Comparison of ENCODE assay signal across 10 mouse cellular contexts in the genomic region with DNA sequence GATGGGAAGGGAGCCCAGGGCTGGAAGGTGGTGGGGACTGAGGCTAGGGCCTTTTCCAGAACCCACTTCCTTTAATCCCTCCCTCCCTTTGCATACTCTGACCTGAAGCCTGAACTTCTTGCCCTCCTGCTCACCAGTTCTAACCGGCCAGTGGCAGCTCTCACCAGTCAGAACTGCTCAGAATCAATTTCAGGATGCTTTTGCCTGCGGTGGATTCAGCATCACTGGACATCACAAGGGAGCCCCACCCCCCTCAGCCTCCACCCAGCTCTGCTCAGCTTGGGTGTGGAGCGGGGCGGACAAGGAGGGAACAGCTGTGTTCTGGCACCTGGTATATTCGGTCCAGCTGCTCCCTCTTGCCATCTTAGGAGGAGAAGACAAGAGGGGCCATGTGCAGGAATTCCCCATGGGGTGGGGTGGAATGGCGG. TPM values are rescaled to one million over a fixed set of nuclear protein-coding genes. Genes with fewer than 3 reads are reported as not detected.
DNase-seq lines count a peak whose midpoint lies in the region; ATAC-seq lines count a peak whose summit lies in the region.
"Had no signal": no experiment of that assay in that cellular context is flagged by ENCODE, and none has a peak within 500 bp of the region (broad histone marks: within the 10 kb centered on the region; RNA-seq: fewer than 3 reads in every experiment).

A gene (minus strand): TSS at position 226 of the 428 bp plus-strand sequence.

- peak within 1 kb of the TSS; percentile 29 for H3K4me3 ChIP-seq in hindbrain, embryonic 10.5 days
- H3K4me3 ChIP-seq in hindbrain, embryonic 16.5 days (ENCODE audit: low read length), result no peak within 1 kb of the TSS
- no peak within 1 kb of the TSS for H3K4me3 ChIP-seq in embryonic facial prominence, embryonic 14.5 days (ENCODE audit: low read depth, low read length)
- H3K4me3 ChIP-seq in kidney, embryonic 15.5 days (replicated peaks), result no peak within 1 kb of the TSS
- H3K4me3 ChIP-seq in neural tube, embryonic 11.5 days (ENCODE audit: low read depth, low read length), result no peak within 1 kb of the TSS

- no peaks in the 10 kb centered on the region for H3K9me3 ChIP-seq in hindbrain, embryonic 10.5 days
- no peaks in the 10 kb centered on the region for H3K9me3 ChIP-seq in hindbrain, embryonic 16.5 days (ENCODE audit: control insufficient read depth, low read length)
- no peaks in the 10 kb centered on the region for H3K9me3 ChIP-seq in embryonic facial prominence, embryonic 14.5 days (ENCODE audit: control insufficient read depth, low read length)
- no peaks in the 10 kb centered on the region for H3K9me3 ChIP-seq in kidney, embryonic 15.5 days (replicated peaks)
- no peaks in the 10 kb centered on the region for H3K9me3 ChIP-seq in neural tube, embryonic 11.5 days (ENCODE audit: control insufficient read depth, low read length)

- ATAC-seq in hindbrain, embryonic 16.5 days, result no peak
- peak; percentile 66 for ATAC-seq in embryonic facial prominence, embryonic 14.5 days (ENCODE audit: low read depth)
- peak; percentile 24; the same call in 1 of the 2 replicates for ATAC-seq in kidney, embryonic 15.5 days (replicated peaks; ENCODE audit: low FRiP score)
- 0 out of 2 replicates have a peak, but pooled peaks have one; percentile 38 for ATAC-seq in neural tube, embryonic 11.5 days (ENCODE audit: insufficient read depth, low FRiP score, low TSS enrichment)
- ATAC-seq: activated CD4-positive, CD25-positive, alpha-beta regulatory T cell, adult 4 months had no signal

- H3K27ac ChIP-seq in hindbrain, embryonic 10.5 days, result peak within 1 kb of the TSS; percentile 85
- H3K27ac ChIP-seq in hindbrain, embryonic 16.5 days (ENCODE audit: low read depth, low read length), result no peak within 1 kb of the TSS
- no peak within 1 kb of the TSS; the same call in 1 of the 2 replicates for H3K27ac ChIP-seq in embryonic facial prominence, embryonic 14.5 days (replicated peaks; ENCODE audit: low read depth, low read length)
- peak within 1 kb of the TSS; percentile 70 for H3K27ac ChIP-seq in kidney, embryonic 15.5 days
- no peak within 1 kb of the TSS for H3K27ac ChIP-seq in neural tube, embryonic 11.5 days (ENCODE audit: low read depth, low read length)

- no peak within 1 kb of the TSS for H3K4me2 ChIP-seq in hindbrain, embryonic 16.5 days (ENCODE audit: low read length)
- 0 out of 2 replicates have a peak within 1 kb of the TSS, but pooled peaks have one; percentile 12 for H3K4me2 ChIP-seq in embryonic facial prominence, embryonic 14.5 days (ENCODE audit: low read depth, low read length)
- H3K4me2 ChIP-seq in kidney, embryonic 15.5 days, result peak within 1 kb of the TSS; percentile 7
- H3K4me2 ChIP-seq in neural tube, embryonic 11.5 days (ENCODE audit: low read depth), result peak within 1 kb of the TSS; percentile 7; the same call in 1 of the 2 replicates

- H3K9ac ChIP-seq in hindbrain, embryonic 16.5 days (ENCODE audit: low read depth, low read length), result no peak within 1 kb of the TSS
- peak within 1 kb of the TSS; percentile 51 for H3K9ac ChIP-seq in embryonic facial prominence, embryonic 14.5 days (ENCODE audit: low read depth, low read length)
- H3K9ac ChIP-seq in kidney, embryonic 15.5 days, result no peak within 1 kb of the TSS
- 0 out of 2 replicates have a peak within 1 kb of the TSS, but pooled peaks have one; percentile 24 for H3K9ac ChIP-seq in neural tube, embryonic 11.5 days (ENCODE audit: low read length)

- peaks cover 65% of the 10 kb centered on the region for H3K27me3 ChIP-seq in hindbrain, embryonic 10.5 days (ENCODE audit: insufficient read depth, poor library complexity, severe bottlenecking)
- peaks cover 12% of the 10 kb centered on the region for H3K27me3 ChIP-seq in hindbrain, embryonic 16.5 days (replicated peaks; ENCODE audit: control insufficient read depth, insufficient read depth, low read length)
- peaks cover 28% of the 10 kb centered on the region for H3K27me3 ChIP-seq in embryonic facial prominence, embryonic 14.5 days (replicated peaks; ENCODE audit: control insufficient read depth, insufficient read depth, low read length)
- H3K27me3 ChIP-seq in kidney, embryonic 15.5 days, result peaks cover 24% of the 10 kb centered on the region
- H3K27me3 ChIP-seq in neural tube, embryonic 11.5 days (ENCODE audit: control insufficient read depth, insufficient read depth, low read length), result peaks cover 20% of the 10 kb centered on the region

- H3K36me3 ChIP-seq in hindbrain, embryonic 10.5 days, result no peaks in the 10 kb centered on the region
- H3K36me3 ChIP-seq in hindbrain, embryonic 16.5 days (ENCODE audit: control insufficient read depth, insufficient read depth, low read length), result no peaks in the 10 kb centered on the region
- no peaks in the 10 kb centered on the region for H3K36me3 ChIP-seq in embryonic facial prominence, embryonic 14.5 days (ENCODE audit: control insufficient read depth, insufficient read depth, low read length)
- no peaks in the 10 kb centered on the region for H3K36me3 ChIP-seq in kidney, embryonic 15.5 days
- H3K36me3 ChIP-seq in neural tube, embryonic 11.5 days (ENCODE audit: control insufficient read depth, insufficient read depth, low read length), result no peaks in the 10 kb centered on the region

- WGBS in hindbrain, embryonic 10.5 days, result 30% methylated on average over 6 of the region's 6 CpGs
- WGBS in hindbrain, embryonic 16.5 days, result 22% methylated on average over 6 of the region's 6 CpGs
- WGBS in embryonic facial prominence, embryonic 14.5 days, result 25% methylated on average over 6 of the region's 6 CpGs
- WGBS in kidney, embryonic 15.5 days, result 39% methylated on average over 6 of the region's 6 CpGs
- WGBS in neural tube, embryonic 11.5 days, result 40% methylated on average over 6 of the region's 6 CpGs

- H3K4me1 ChIP-seq in hindbrain, embryonic 10.5 days (replicated peaks), result peaks cover 53% of the 10 kb centered on the region
- H3K4me1 ChIP-seq in hindbrain, embryonic 16.5 days (ENCODE audit: control insufficient read depth, insufficient read depth, low read depth, low read length), result peaks cover 5% of the 10 kb centered on the region
- H3K4me1 ChIP-seq in embryonic facial prominence, embryonic 14.5 days (ENCODE audit: control insufficient read depth, insufficient read depth, low read length), result peaks cover 15% of the 10 kb centered on the region
- peaks cover 32% of the 10 kb centered on the region for H3K4me1 ChIP-seq in kidney, embryonic 15.5 days
- H3K4me1 ChIP-seq in neural tube, embryonic 11.5 days (ENCODE audit: control insufficient read depth, insufficient read depth, low read length), result peaks cover 15% of the 10 kb centered on the region

- DNase-seq in hindbrain, embryonic 10.5 days (ENCODE audit: low spot score), result peak; percentile 72
- DNase-seq in embryonic facial prominence, embryonic 14.5 days (ENCODE audit: low spot score), result peak; percentile 75
- peak; percentile 43 for DNase-seq in neural tube, embryonic 11.5 days (ENCODE audit: low spot score)
- no peak for DNase-seq in cerebellum, postnatal 4 days (ENCODE audit: low spot score in 2 of 2)
- DNase-seq in spleen, postnatal 10 days (ENCODE audit: low spot score in 2 of 2), result no peak
- DNase-seq in lung, postnatal 25 days (ENCODE audit: low spot score), result no peak

RNA-seq across cellular contexts. Expression of the gene that starts here (rescaled TPM):
- 0.62 TPM in 1 of 2 replicates, not detected in the other for polyA plus RNA-seq in hindbrain, embryonic 10.5 days (2016; fragmentation: Nextera tagmentation; extraction: Ambion mirVana)
- 1.2 TPM in 1 of 2 replicates, not detected in the other for polyA plus RNA-seq in hindbrain, embryonic 16.5 days (2015; fragmentation: Nextera tagmentation; extraction: Ambion mirVana)
- 52.1 and 52.5 TPM in 2 replicates for polyA plus RNA-seq in embryonic facial prominence, embryonic 14.5 days (2014; fragmentation: Nextera tagmentation; extraction: Ambion mirVana)
- polyA plus RNA-seq in kidney, embryonic 15.5 days (2015; fragmentation: Nextera tagmentation; extraction: Ambion mirVana), result 5.7 and 6.3 TPM in 2 replicates
- 4.8 and 5.3 TPM in 2 replicates for polyA plus RNA-seq in neural tube, embryonic 11.5 days (2014; fragmentation: Nextera tagmentation; extraction: Ambion mirVana)
- polyA plus RNA-seq: activated CD4-positive, CD25-positive, alpha-beta regulatory T cell, adult 4 months; liver, adult 2 months had no signal

Comparison
In these comparisons a context has a peak if more than half of its experiments do, and no peak if none do; other contexts are left out.
1. Peak in DNase-seq, H3K4me3 ChIP-seq and H3K27ac ChIP-seq in hindbrain, embryonic 10.5 days; RNA of the gene not detected or under 1 TPM.
2. DNase-seq: peak in embryonic facial prominence, embryonic 14.5 days (single experiment) and neural tube, embryonic 11.5 days (single experiment); none in cerebellum, postnatal 4 days (0 of 2), spleen, postnatal 10 days (0 of 2) and lung, postnatal 25 days (single experiment).
3. H3K9ac ChIP-seq: peak in embryonic facial prominence, embryonic 14.5 days (single experiment) and neural tube, embryonic 11.5 days (single experiment); none in hindbrain, embryonic 16.5 days (single experiment) and kidney, embryonic 15.5 days (single experiment).